Mouse (Mus musculus) activated CD4-positive, CD25-positive, alpha-beta regulatory T cell, adult 4 months (primary cell): ENCODE data around the gene Stra6. TPM values are rescaled to one million over a fixed set of nuclear protein-coding genes. Genes with fewer than 3 reads are reported as not detected.

Experiments used
- ATAC-seq: one replicate; pipeline ENCODE4 v1.8.0; 2017
- polyA plus RNA-seq, 2 experiments: library from polyadenylated mRNA; unstranded; fragments of 100-300 nt; shearing (Covaris generic); gene quantifications; one replicate each; pipeline ENCODE4 v1.2.1; 2017

The Stra6 gene
- polyA plus RNA-seq, 2 experiments from 2014 or later, result 3.1 to 3.8 TPM

- peak; percentile 47 for ATAC-seq
Measured at GRCm38 (mm10) chr9:58133893-58134884, 70.6 kb downstream of the Stra6 start.

- ATAC-seq, result no peak
Measured at GRCm38 (mm10) chr9:58134906-58135305, 71.3 kb downstream of the Stra6 start.

- ATAC-seq, result no peak
Measured at GRCm38 (mm10) chr9:58135921-58136321, 72.3 kb downstream of the Stra6 start.

GRCm38 (mm10) chr9:58139947-58140346 is 76.4 kb downstream of the Stra6 start:
- ATAC-seq, result peak; percentile 91

GRCm38 (mm10) chr9:58143419-58143818 is 79.8 kb downstream of the Stra6 start:
- no peak for ATAC-seq

GRCm38 (mm10) chr9:58144664-58145063 is 81.1 kb downstream of the Stra6 start:
- ATAC-seq, result no peak

- ATAC-seq, result no peak
Measured at GRCm38 (mm10) chr9:58145417-58145816, 81.8 kb downstream of the Stra6 start.

- ATAC-seq, result no peak
Measured at GRCm38 (mm10) chr9:58148806-58149205, 85.2 kb downstream of the Stra6 start.

GRCm38 (mm10) chr9:58150733-58151361 is 87.3 kb downstream of the Stra6 start:
- no peak for ATAC-seq

GRCm38 (mm10) chr9:58153095-58153494 is 89.5 kb downstream of the Stra6 start:
- ATAC-seq, result no peak

GRCm38 (mm10) chr9:58155366-58155765 is 91.8 kb downstream of the Stra6 start:
- no peak for ATAC-seq

- ATAC-seq, result no peak
Measured at GRCm38 (mm10) chr9:58156819-58157560, 93.4 kb downstream of the Stra6 start.

GRCm38 (mm10) chr9:58157838-58158237 is 94.2 kb downstream of the Stra6 start:
- no peak for ATAC-seq

- no peak for ATAC-seq
Measured at GRCm38 (mm10) chr9:58158541-58159311, 95.1 kb downstream of the Stra6 start.

- ATAC-seq, result no peak
Measured at GRCm38 (mm10) chr9:58159855-58160254, 96.3 kb downstream of the Stra6 start.

GRCm38 (mm10) chr9:58160315-58160714 is 96.7 kb downstream of the Stra6 start:
- no peak for ATAC-seq

- ATAC-seq, result no peak
Measured at GRCm38 (mm10) chr9:58162173-58162572, 98.6 kb downstream of the Stra6 start.

GRCm38 (mm10) chr9:58163146-58163545 is 99.6 kb downstream of the Stra6 start:
- ATAC-seq, result no peak

GRCm38 (mm10) chr9:58165779-58166178 is 102.2 kb downstream of the Stra6 start:
- ATAC-seq, result no peak

- ATAC-seq, result no peak
Measured at GRCm38 (mm10) chr9:58168880-58169279, 105.3 kb downstream of the Stra6 start.

GRCm38 (mm10) chr9:58169426-58169825 is 105.8 kb downstream of the Stra6 start:
- ATAC-seq, result no peak

- no peak for ATAC-seq
Measured at GRCm38 (mm10) chr9:58172863-58173262, 109.3 kb downstream of the Stra6 start.
